Mouse (Mus musculus): ENCODE data around the gene Pqlc2.

- TF ChIP-seq CTCF (IDR thresholded peaks at IDR 0.05; ENCODE audit: extremely low read depth, insufficient read depth, low read length) (no peak), POLR2A (IDR thresholded peaks at IDR 0.05; ENCODE audit: extremely low read depth, insufficient read depth, low read length) (no peak)
These were observed 51.7 kb downstream of the Pqlc2 start for GRCm38 (mm10) chr4:139258621-139259301.
